Mouse (Mus musculus) myocyte (in vitro differentiated cells): ENCODE results near the gene Traip.

Experiments used
- MAX ChIP-seq: IDR thresholded peaks from one replicate; pipeline ENCODE4 v1.6.1; 2011; ENCODE audit warnings: low read depth, mild to moderate bottlenecking, control low read depth
- MYOG ChIP-seq, 3 experiments: IDR thresholded peaks; one replicate each; pipeline ENCODE4 v1.6.1; 2011; ENCODE audit warnings: control low read depth in 2 of 3, low read depth in 2 of 3, mild to moderate bottlenecking in 2 of 3; ENCODE audit not compliant: insufficient read length in 2 of 3, control insufficient read depth in 1 of 3, insufficient read depth in 1 of 3
- POLR2A ChIP-seq: IDR thresholded peaks from one replicate; pipeline ENCODE4 v1.6.1; 2011; ENCODE audit warnings: low read depth, mild to moderate bottlenecking, control low read depth, moderate library complexity; ENCODE audit not compliant: insufficient read length
- TCF3 ChIP-seq: IDR thresholded peaks from one replicate; pipeline ENCODE4 v1.6.1; 2011; ENCODE audit warnings: low read depth, control low read depth; ENCODE audit not compliant: insufficient read length
- USF1 ChIP-seq: IDR thresholded peaks from one replicate; pipeline ENCODE4 v1.6.1; 2011; ENCODE audit warnings: low read depth, mild to moderate bottlenecking, control low read depth, moderate library complexity

DNA sequence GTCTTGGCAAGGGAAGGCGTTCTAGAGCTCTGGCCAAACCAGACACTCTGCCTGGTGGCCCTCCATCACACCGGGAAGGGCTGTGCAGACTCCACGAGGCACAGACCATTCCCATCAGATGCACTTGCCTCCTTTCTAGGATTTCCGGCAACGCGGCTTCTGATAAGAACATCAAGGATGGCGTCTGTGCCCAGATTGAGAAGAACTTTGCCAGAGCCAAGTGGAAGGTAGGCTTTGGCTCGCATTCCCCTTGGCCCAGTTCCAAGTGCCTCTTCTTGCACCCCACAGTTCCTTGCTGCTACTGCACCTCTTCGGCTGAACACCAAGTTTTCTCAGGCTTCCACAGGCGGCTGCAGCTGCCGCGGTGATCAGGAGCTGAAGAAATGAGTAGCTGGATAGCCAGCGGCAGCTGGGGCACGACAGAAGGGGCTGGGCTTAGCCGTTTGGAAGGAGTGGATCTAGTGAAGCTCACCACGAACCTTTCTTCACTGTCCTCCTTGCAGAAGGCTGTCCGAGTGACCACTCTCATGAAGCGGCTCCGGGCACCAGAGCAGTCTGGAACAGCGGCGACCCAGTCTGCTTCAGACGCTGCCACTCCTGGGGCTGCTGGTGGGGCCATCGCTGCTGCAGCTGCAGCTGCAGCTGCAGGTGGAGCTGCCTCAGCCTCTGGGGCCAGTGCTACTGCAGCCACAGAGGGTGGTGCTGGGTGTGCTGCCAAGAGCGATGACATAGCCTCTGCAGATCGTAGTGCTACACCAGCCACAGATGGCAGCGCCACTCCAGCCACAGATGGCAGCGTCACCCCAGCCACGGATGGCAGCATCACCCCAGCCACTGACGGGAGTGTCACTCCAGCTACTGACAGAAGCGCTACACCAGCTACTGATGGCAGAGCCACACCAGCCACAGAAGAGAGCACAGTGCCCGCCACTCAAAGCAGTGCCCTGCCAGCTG lies 2.4 kb upstream of the Traip start:
- TF ChIP-seq MYOG (IDR thresholded peaks at IDR 0.05; ENCODE audit: control insufficient read depth in 1 of 3, insufficient read depth in 1 of 3, insufficient read length in 2 of 3, low read depth in 2 of 3) = peak in 1 of 3 experiments; percentile 32
- no peak for TF ChIP-seq USF1
- peak; percentile 32 for TF ChIP-seq TCF3
- no peak for TF ChIP-seq MAX
- TF ChIP-seq POLR2A = peak; percentile 40
